Mouse (Mus musculus) heart, adult 10 weeks (tissue): ENCODE results near the gene Fbxo17. TPM values are rescaled to one million over a fixed set of nuclear protein-coding genes. Genes with fewer than 3 reads are reported as not detected.

ENCODE experiments used
- polyA plus RNA-seq: library from polyadenylated mRNA; stranded (reverse); fragments of 350-450 nt; fragmentation: Illumina TruSeq; extraction: RNeasy Lipid Tissue Mini Kit (QIAGEN cat#74804); gene quantifications from one replicate; pipeline ENCODE4 v1.2.3, GENCODE M21; 2014; ENCODE audit warnings: low read depth, low replicate concordance

Gene Fbxo17
- polyA plus RNA-seq: 1.4 TPM

GRCm38 (mm10) chr7:28716590-28717281 is at the start of gene Fbxo17:
Gene Fbxo17 (plus strand): TSS chr7:28716804.

GRCm38 (mm10) chr7:28692545-28693320 is 23.9 kb upstream of the Fbxo17 start, which contains the start of gene Fbxo27:
Gene Fbxo27 (plus strand): TSS chr7:28692849.

DNA sequence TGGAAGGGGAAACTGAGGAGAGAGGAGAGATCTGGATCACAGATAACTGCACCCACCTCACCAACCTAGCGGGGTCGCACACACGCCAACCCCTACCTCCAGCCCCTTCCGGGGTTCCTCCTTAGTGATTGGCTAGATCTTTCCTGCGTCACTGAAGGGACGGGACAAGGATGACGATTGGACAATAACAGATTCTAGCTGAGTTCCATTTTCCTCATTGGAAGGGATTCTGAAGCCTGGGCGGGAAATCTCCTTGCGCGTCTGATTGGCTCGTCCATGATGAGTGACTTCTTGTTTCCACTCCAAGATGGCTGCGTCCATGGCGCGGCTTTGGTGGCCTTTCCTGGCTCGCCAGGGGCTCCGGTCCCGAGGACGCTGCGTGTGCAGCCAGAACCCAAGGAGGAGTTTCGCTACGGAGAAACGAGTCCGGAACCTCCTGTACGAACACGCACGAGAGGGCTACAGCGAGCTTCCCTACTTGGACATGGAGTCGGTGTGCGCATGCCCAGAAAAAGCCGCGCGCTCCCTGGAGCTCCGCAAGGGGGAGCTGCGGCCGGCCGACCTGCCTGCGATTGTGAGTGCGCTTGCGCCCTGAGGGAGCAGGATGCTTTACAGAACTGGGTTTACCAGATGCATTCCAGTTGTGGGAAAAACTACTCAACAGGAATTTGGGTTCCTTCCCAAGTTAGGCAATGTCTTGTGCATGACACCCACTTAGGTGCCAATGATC is 25.3 kb downstream of the Fbxo17 start, which contains the start of the genes Mrps12 and Sars2:
TSS of gene Mrps12 (minus strand) at position 112 of the 730 bp plus-strand sequence.
TSS of gene Sars2 (plus strand) at position 284 of the 730 bp plus-strand sequence.

DNA sequence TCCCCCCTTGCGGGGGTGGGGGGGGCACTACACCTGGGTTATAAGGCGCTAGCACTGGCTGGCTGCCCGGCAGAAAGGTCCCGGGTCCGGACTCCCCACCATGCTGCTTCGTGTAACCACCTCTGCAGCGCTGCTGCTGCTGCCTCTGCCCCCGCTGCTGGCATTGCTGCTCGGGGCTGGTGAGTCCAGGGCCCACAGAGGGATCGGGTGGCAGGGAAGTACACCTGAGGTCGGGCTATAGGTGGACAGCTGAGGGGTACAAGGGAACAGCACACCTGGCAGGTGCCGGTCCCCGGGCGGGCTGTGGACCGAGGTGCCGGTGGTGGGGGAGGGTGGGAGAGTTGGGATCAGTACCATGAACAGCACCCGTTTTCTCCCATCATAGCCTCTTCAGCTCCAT is 39.5 kb downstream of the Fbxo17 start, which contains the start of gene Ccer2:
TSS of gene Ccer2 (plus strand) at position 96 of the 400 bp plus-strand sequence.

GRCm38 (mm10) chr7:28766173-28766879 is 49.7 kb downstream of the Fbxo17 start, which contains the start of gene Sirt2:
Gene Sirt2 (plus strand): TSS chr7:28766735.

DNA sequence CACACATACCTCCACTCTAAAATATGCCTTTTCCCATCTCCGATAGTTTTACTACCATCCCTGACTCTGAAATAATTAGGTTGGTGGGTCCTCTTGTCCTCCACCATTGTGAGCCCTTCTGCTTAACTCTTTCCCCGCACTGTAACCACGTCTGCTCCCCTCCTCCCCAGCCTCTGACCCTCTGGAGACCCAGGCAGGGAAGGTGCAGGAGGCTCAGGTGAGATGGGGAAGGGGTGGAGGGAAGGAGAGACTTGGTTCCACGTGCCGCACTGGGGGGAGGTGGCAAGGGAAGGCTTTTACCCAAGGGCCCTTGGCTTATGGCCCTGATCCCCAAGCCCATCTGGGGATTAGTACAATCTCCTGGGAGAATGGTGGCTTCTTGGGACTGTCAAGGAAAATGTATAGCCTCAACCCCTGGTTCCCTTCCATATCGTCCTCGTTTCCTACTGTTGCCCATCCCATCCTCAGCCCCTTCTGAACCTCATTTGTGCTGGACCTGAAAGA is 50.9 kb downstream of the Fbxo17 start, which contains the start of gene Nfkbib:
TSS of gene Nfkbib (minus strand) at position 51 of the 504 bp plus-strand sequence.

Other genes with a start within 250 kb of the Fbxo17 start
- gene Ifnl2, start 206.3 kb upstream of the Fbxo17 start, polyA plus RNA-seq: not detected
- gene Ifnl3, start 194.0 kb upstream of the Fbxo17 start, polyA plus RNA-seq: not detected
- gene Sycn, start 175.9 kb upstream of the Fbxo17 start, polyA plus RNA-seq: not detected
- gene Nccrp1, start 169.6 kb upstream of the Fbxo17 start, polyA plus RNA-seq: not detected
- gene Samd4b, start 118.7 kb upstream of the Fbxo17 start, polyA plus RNA-seq: 22.0 TPM
- gene Pak4, start 118.6 kb upstream of the Fbxo17 start, polyA plus RNA-seq: 6.9 TPM
- not detected for gene Acp7, start 85.5 kb upstream of the Fbxo17 start, polyA plus RNA-seq
- 0.76 TPM for gene Fbxo27, start 24.0 kb upstream of the Fbxo17 start, polyA plus RNA-seq
- gene Mrps12, start 25.0 kb downstream of the Fbxo17 start, polyA plus RNA-seq: 85.7 TPM
- gene Sars2, start 25.2 kb downstream of the Fbxo17 start, polyA plus RNA-seq: 13.4 TPM
- gene Ccer2, start 39.4 kb downstream of the Fbxo17 start, polyA plus RNA-seq: not detected
- gene Sirt2, start 49.9 kb downstream of the Fbxo17 start, polyA plus RNA-seq: 109 TPM
- 32.4 TPM for gene Nfkbib, start 50.7 kb downstream of the Fbxo17 start, polyA plus RNA-seq
- 2.2 TPM for gene Rinl, start 72.2 kb downstream of the Fbxo17 start, polyA plus RNA-seq
- 198 TPM for gene Hnrnpl, start 91.7 kb downstream of the Fbxo17 start, polyA plus RNA-seq
- gene Ech1, start 108.4 kb downstream of the Fbxo17 start, polyA plus RNA-seq: 2,567 TPM
- 109 TPM for gene Lgals4, start 117.0 kb downstream of the Fbxo17 start, polyA plus RNA-seq
- gene Lgals7, start 147.0 kb downstream of the Fbxo17 start, polyA plus RNA-seq: 1.3 TPM
- 1.0 TPM for gene Capn12, start 164.6 kb downstream of the Fbxo17 start, polyA plus RNA-seq
- 91.4 TPM for gene Actn4, start 245.5 kb downstream of the Fbxo17 start, polyA plus RNA-seq